12 mouse cellular contexts compared by ENCODE assay signal in genomic region chr2:129232023-129232422, GRCm38 (mm10). TPM values are rescaled to one million over a fixed set of nuclear protein-coding genes. Genes with fewer than 3 reads are reported as not detected.
DNase-seq lines count a peak whose midpoint lies in the region; ATAC-seq and TF ChIP-seq lines count a peak whose summit lies in the region.
"Had no signal": no experiment of that assay in that cellular context is flagged by ENCODE, and none has a peak within 500 bp of the region (broad histone marks: within the 10 kb centered on the region; RNA-seq: fewer than 3 reads in every experiment).

No protein-coding gene starts in this region.

- TF ChIP-seq CTCF in liver, postnatal 0 days (IDR thresholded peaks at IDR 0.05; ENCODE audit: low read depth): no peak

- no peaks in the 10 kb centered on the region for H3K4me1 ChIP-seq in forebrain, embryonic 14.5 days (ENCODE audit: control insufficient read depth, insufficient read depth, low read length)
- H3K4me1 ChIP-seq in forebrain, embryonic 11.5 days (replicated peaks; ENCODE audit: control insufficient read depth, insufficient read depth, low read length): no peaks in the 10 kb centered on the region
- H3K4me1 ChIP-seq in liver, postnatal 0 days (ENCODE audit: insufficient read depth): peaks cover 38% of the 10 kb centered on the region
- no peaks in the 10 kb centered on the region for H3K4me1 ChIP-seq in embryonic facial prominence, embryonic 10.5 days
- H3K4me1 ChIP-seq: neural tube, embryonic 12.5 days; stomach, embryonic 15.5 days had no signal

- H3K27me3 ChIP-seq in forebrain, embryonic 14.5 days (replicated peaks; ENCODE audit: control insufficient read depth, insufficient read depth, low read length): no peaks in the 10 kb centered on the region
- H3K27me3 ChIP-seq in forebrain, embryonic 11.5 days (ENCODE audit: control insufficient read depth, insufficient read depth, low read length): no peaks in the 10 kb centered on the region
- H3K27me3 ChIP-seq in liver, postnatal 0 days (ENCODE audit: insufficient read depth, low read length): no peaks in the 10 kb centered on the region
- H3K27me3 ChIP-seq in embryonic facial prominence, embryonic 10.5 days (replicated peaks; ENCODE audit: low read depth, poor library complexity, severe bottlenecking): no peaks in the 10 kb centered on the region
- H3K27me3 ChIP-seq: neural tube, embryonic 12.5 days; stomach, embryonic 15.5 days had no signal

- H3K4me2 ChIP-seq in forebrain, embryonic 14.5 days (ENCODE audit: low read length): no peak overlapping the region
- H3K4me2 ChIP-seq in forebrain, embryonic 11.5 days (ENCODE audit: low read depth, low read length, severe bottlenecking): no peak overlapping the region
- H3K4me2 ChIP-seq in liver, postnatal 0 days (ENCODE audit: low read depth, low read length): no peak overlapping the region
- H3K4me2 ChIP-seq: neural tube, embryonic 12.5 days; stomach, embryonic 15.5 days had no signal

- H3K4me3 ChIP-seq in forebrain, embryonic 14.5 days (ENCODE audit: low read depth, low read length): no peak overlapping the region
- no peak overlapping the region for H3K4me3 ChIP-seq in forebrain, embryonic 11.5 days (ENCODE audit: low read depth, low read length)
- H3K4me3 ChIP-seq in liver, postnatal 0 days (ENCODE audit: low read depth, low read length): no peak overlapping the region
- no peak overlapping the region for H3K4me3 ChIP-seq in embryonic facial prominence, embryonic 10.5 days
- H3K4me3 ChIP-seq: neural tube, embryonic 12.5 days; stomach, embryonic 15.5 days had no signal

- ATAC-seq in forebrain, embryonic 14.5 days: peak; percentile 96
- no peak for ATAC-seq in forebrain, embryonic 11.5 days (replicated peaks; ENCODE audit: low FRiP score)
- ATAC-seq in frontal cortex, adult (ENCODE audit: low TSS enrichment): peak; percentile 96
- peak; percentile 22; the same call in 1 of the 2 replicates for ATAC-seq in liver, postnatal 0 days
- ATAC-seq: hindbrain, embryonic 16.5 days had no signal

- DNase-seq in forebrain, embryonic 14.5 days (ENCODE audit: low spot score): peak; percentile 87
- DNase-seq in forebrain, embryonic 11.5 days (ENCODE audit: low spot score): no peak
- DNase-seq in layer of hippocampus, postnatal 36 days: peak; percentile 79 to 82
- no peak for DNase-seq in liver, postnatal 0 days
- DNase-seq in heart, adult 8-10 months (ENCODE audit: low spot score): no peak
- DNase-seq in spleen, adult 18-20 months: no peak
- DNase-seq in embryonic facial prominence, embryonic 10.5 days (ENCODE audit: low spot score): no peak
- DNase-seq: cerebellum, adult 18-20 months had no signal

- no peak overlapping the region for H3K27ac ChIP-seq in forebrain, embryonic 14.5 days (ENCODE audit: low read depth, low read length)
- H3K27ac ChIP-seq in forebrain, embryonic 11.5 days (ENCODE audit: low read depth, low read length): no peak overlapping the region
- peak overlapping the region; percentile 85 for H3K27ac ChIP-seq in liver, postnatal 0 days (ENCODE audit: low read depth)
- no peak overlapping the region for H3K27ac ChIP-seq in embryonic facial prominence, embryonic 10.5 days (replicated peaks)
- H3K27ac ChIP-seq: neural tube, embryonic 12.5 days; stomach, embryonic 15.5 days had no signal

- no peak for TF ChIP-seq EP300 in liver, postnatal 0 days (IDR thresholded peaks at IDR 0.05; ENCODE audit: low read depth)

- no peak overlapping the region for H3K9ac ChIP-seq in forebrain, embryonic 14.5 days (ENCODE audit: low read length)
- no peak overlapping the region for H3K9ac ChIP-seq in forebrain, embryonic 11.5 days (ENCODE audit: low read length)
- peak overlapping the region; percentile 31 for H3K9ac ChIP-seq in liver, postnatal 0 days (replicated peaks)
- H3K9ac ChIP-seq: neural tube, embryonic 12.5 days; stomach, embryonic 15.5 days had no signal

- no peaks in the 10 kb centered on the region for H3K9me3 ChIP-seq in forebrain, embryonic 14.5 days (replicated peaks; ENCODE audit: control insufficient read depth, low read length)
- no peaks in the 10 kb centered on the region; the same call in 1 of the 2 replicates for H3K9me3 ChIP-seq in forebrain, embryonic 11.5 days (ENCODE audit: control insufficient read depth, low read length)
- H3K9me3 ChIP-seq in liver, postnatal 0 days (ENCODE audit: low read length): no peaks in the 10 kb centered on the region
- no peaks in the 10 kb centered on the region for H3K9me3 ChIP-seq in embryonic facial prominence, embryonic 10.5 days
- H3K9me3 ChIP-seq: neural tube, embryonic 12.5 days; stomach, embryonic 15.5 days had no signal

- 52% methylated on average over 4 of the region's 4 CpGs for WGBS in forebrain, embryonic 14.5 days
- 72% methylated on average over 4 of the region's 4 CpGs for WGBS in forebrain, embryonic 11.5 days
- 45% methylated on average over 4 of the region's 4 CpGs for WGBS in liver, postnatal 0 days (ENCODE audit: insufficient replicate concordance)
- 61% methylated on average over 4 of the region's 4 CpGs for WGBS in embryonic facial prominence, embryonic 10.5 days

- no peaks in the 10 kb centered on the region for H3K36me3 ChIP-seq in forebrain, embryonic 14.5 days (ENCODE audit: control insufficient read depth, insufficient read depth, low read length)
- H3K36me3 ChIP-seq in forebrain, embryonic 11.5 days (ENCODE audit: control insufficient read depth, insufficient read depth, low read length): no peaks in the 10 kb centered on the region
- H3K36me3 ChIP-seq in liver, postnatal 0 days (replicated peaks; ENCODE audit: insufficient read depth, low read length): no peaks in the 10 kb centered on the region
- H3K36me3 ChIP-seq in embryonic facial prominence, embryonic 10.5 days (replicated peaks): no peaks in the 10 kb centered on the region
- H3K36me3 ChIP-seq: neural tube, embryonic 12.5 days; stomach, embryonic 15.5 days had no signal

RNA-seq across cellular contexts. Expression of gene Slc20a1, which starts 33.5 kb away (rescaled TPM):
- polyA plus RNA-seq in forebrain, embryonic 14.5 days (2014; fragmentation: Nextera tagmentation; extraction: Ambion mirVana): 46.8 and 55.4 TPM in 2 replicates
- polyA plus RNA-seq in forebrain, embryonic 11.5 days (2014; fragmentation: Nextera tagmentation; extraction: Ambion mirVana): 70.7 and 72.8 TPM in 2 replicates
- 100 to 1,000 TPM; 115 to 119 TPM for total RNA-seq in layer of hippocampus, postnatal 36 days (2021)
- 20.2 and 24.9 TPM in 2 replicates for polyA plus RNA-seq in liver, postnatal 0 days (2015; fragmentation: Nextera tagmentation; extraction: Ambion mirVana)
- total RNA-seq in heart, adult 8-10 months (2022): 10 to 100 TPM in 2 of 4 experiments, 1 to 10 TPM in 2; 7.6 to 13.2 (median 10.0) TPM
- polyA plus RNA-seq in embryonic facial prominence, embryonic 10.5 days (2016; fragmentation: Nextera tagmentation; extraction: Ambion mirVana): 50.4 and 52.8 TPM in 2 replicates

Comparison
In these comparisons a context has a peak if more than half of its experiments do, and no peak if none do; other contexts are left out.
1. DNase-seq: peak in forebrain, embryonic 14.5 days (single experiment) and layer of hippocampus, postnatal 36 days (2 of 2); none in forebrain, embryonic 11.5 days (single experiment), liver, postnatal 0 days (single experiment), heart, adult 8-10 months (single experiment), spleen, adult 18-20 months (0 of 2) and embryonic facial prominence, embryonic 10.5 days (single experiment).